Mouse (Mus musculus): Measurements from ENCODE around the gene Lrp1. TPM values are rescaled to one million over a fixed set of nuclear protein-coding genes. Genes with fewer than 3 reads are reported as not detected.

The Lrp1 gene
- total and polyA plus RNA-seq, 3 experiments: 74.0 to 83.7 (median 79.5) TPM

GRCm38 (mm10) chr10:127590256-127590655 lies 30.7 kb downstream of the Lrp1 start:
- Histone ChIP-seq H3K27me3 (ENCODE audit: control insufficient read depth, insufficient read depth, low read length) (no peaks in the 10 kb centered on the region), H3K79me2 (replicated peaks; ENCODE audit: control insufficient read depth, insufficient read depth, low read length) (no peaks in the 10 kb centered on the region), H3K4me1 (ENCODE audit: control insufficient read depth, insufficient read depth, low read length) (peaks cover 8% of the 10 kb centered on the region), H3K36me3 (ENCODE audit: control insufficient read depth, insufficient read depth, low read length) (no peaks in the 10 kb centered on the region), H3K4me3 (no peak overlapping the region), H3K9ac (ENCODE audit: low read depth, low read length) (no peak overlapping the region), H3K27ac (no peak overlapping the region)
- TF ChIP-seq POLR2A (IDR thresholded peaks at IDR 0.05; ENCODE audit: insufficient read depth, low read depth, low read length): no peak
- TF ChIP-seq CTCF (IDR thresholded peaks at IDR 0.05): no peak
- no peak for TF ChIP-seq EP300 (IDR thresholded peaks at IDR 0.05; ENCODE audit: insufficient read depth, low read depth, low read length)
- 86% methylated on average over 12 of the region's 12 CpGs for WGBS
- intact Hi-C loops (cut with DNase I): no loop called here
- no peak for DNase-seq

DNA sequence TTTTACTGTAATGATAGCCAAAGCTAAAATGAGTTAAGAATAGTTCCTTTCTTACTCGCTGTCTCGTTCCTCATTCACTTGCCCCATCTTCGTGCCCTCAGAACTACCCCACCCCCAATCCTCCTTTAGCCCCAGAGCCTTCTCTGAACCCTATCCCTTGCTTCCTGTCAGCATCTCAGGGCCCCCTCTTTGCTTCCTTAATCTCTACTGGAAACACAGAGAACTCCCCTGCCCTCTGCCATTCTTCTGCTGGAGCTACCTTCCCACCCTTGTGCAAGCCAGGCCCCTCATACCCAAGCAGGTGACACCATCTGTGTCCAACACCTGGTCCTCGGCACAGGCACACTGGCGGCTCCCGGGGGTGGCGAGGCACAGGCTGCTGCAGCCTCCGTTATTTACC lies 33.2 kb downstream of the Lrp1 start:
- 73% methylated on average over 8 of the region's 8 CpGs for WGBS
- Histone ChIP-seq H3K27ac (no peak overlapping the region), H3K79me2 (replicated peaks; ENCODE audit: control insufficient read depth, insufficient read depth, low read length) (no peaks in the 10 kb centered on the region), H3K9ac (ENCODE audit: low read depth, low read length) (no peak overlapping the region), H3K4me1 (ENCODE audit: control insufficient read depth, insufficient read depth, low read length) (peaks cover 3% of the 10 kb centered on the region; the same call in 1 of the 2 replicates), H3K36me3 (ENCODE audit: control insufficient read depth, insufficient read depth, low read length) (no peaks in the 10 kb centered on the region), H3K4me3 (no peak overlapping the region), H3K27me3 (ENCODE audit: control insufficient read depth, insufficient read depth, low read length) (no peaks in the 10 kb centered on the region)
- intact Hi-C loops (cut with DNase I): no loop called here
- TF ChIP-seq POLR2A (IDR thresholded peaks at IDR 0.05; ENCODE audit: insufficient read depth, low read depth, low read length): no peak
- no peak for TF ChIP-seq EP300 (IDR thresholded peaks at IDR 0.05; ENCODE audit: insufficient read depth, low read depth, low read length)
- no peak for TF ChIP-seq CTCF (IDR thresholded peaks at IDR 0.05)
- no peak for DNase-seq

DNA sequence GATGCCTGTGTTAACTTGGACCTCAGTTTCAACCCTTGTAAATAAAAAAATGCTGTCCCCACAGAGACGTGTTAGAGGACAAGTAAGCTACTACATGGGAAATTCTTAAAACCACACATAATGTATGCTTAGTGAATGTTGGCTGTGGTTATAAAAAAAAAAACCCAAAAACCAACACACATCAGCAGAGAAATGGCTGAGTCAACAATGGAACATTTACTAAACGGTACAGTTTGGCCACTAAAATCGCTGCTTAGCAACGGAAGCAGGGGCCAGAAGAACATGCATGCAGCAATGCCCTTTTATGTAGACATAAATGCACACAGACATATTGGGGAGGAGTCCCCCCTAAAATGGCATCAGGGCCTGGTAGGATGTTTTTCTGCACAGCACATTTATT lies 34.7 kb downstream of the Lrp1 start:
- TF ChIP-seq CTCF (IDR thresholded peaks at IDR 0.05) (no peak), POLR2A (IDR thresholded peaks at IDR 0.05; ENCODE audit: insufficient read depth, low read depth, low read length) (no peak), EP300 (IDR thresholded peaks at IDR 0.05; ENCODE audit: insufficient read depth, low read depth, low read length) (no peak)
- H3K4me3 ChIP-seq: no peak overlapping the region
- H3K4me1 ChIP-seq (ENCODE audit: control insufficient read depth, insufficient read depth, low read length): no peaks in the 10 kb centered on the region; the same call in 1 of the 2 replicates
- no peak overlapping the region for H3K27ac ChIP-seq
- DNase-seq: no peak
- H3K36me3 ChIP-seq (ENCODE audit: control insufficient read depth, insufficient read depth, low read length): no peaks in the 10 kb centered on the region
- H3K27me3 ChIP-seq (ENCODE audit: control insufficient read depth, insufficient read depth, low read length): no peaks in the 10 kb centered on the region
- no peaks in the 10 kb centered on the region for H3K79me2 ChIP-seq (replicated peaks; ENCODE audit: control insufficient read depth, insufficient read depth, low read length)
- intact Hi-C loops (cut with DNase I): no loop called here
- H3K9ac ChIP-seq (ENCODE audit: low read depth, low read length): no peak overlapping the region
- 67% methylated on average over 4 of the region's 4 CpGs for WGBS

DNA sequence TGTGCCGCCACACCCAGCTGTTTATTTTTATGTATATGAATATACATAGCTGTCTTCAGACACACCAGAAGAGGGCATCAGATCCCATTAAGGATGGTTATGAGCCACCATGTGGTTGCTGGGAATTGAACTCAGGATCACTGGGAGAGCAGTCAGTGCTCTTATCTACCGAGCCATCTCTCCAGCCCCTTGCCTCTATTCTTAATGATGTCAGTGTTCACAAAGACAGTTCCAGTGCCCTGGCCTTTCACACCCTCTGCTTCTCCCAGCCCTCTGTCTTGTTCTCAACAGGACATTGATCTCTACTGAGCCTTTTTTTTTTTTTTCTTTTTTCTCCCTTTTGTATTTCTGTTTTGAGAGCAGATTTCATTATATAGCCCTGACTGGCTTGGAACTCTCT lies 35.4 kb downstream of the Lrp1 start:
- no peaks in the 10 kb centered on the region for H3K79me2 ChIP-seq (replicated peaks; ENCODE audit: control insufficient read depth, insufficient read depth, low read length)
- no peaks in the 10 kb centered on the region for H3K27me3 ChIP-seq (ENCODE audit: control insufficient read depth, insufficient read depth, low read length)
- H3K9ac ChIP-seq (ENCODE audit: low read depth, low read length): no peak overlapping the region
- H3K4me1 ChIP-seq (ENCODE audit: control insufficient read depth, insufficient read depth, low read length): no peaks in the 10 kb centered on the region
- H3K36me3 ChIP-seq (ENCODE audit: control insufficient read depth, insufficient read depth, low read length): no peaks in the 10 kb centered on the region
- intact Hi-C loops (cut with DNase I): no loop called here
- WGBS: 87% methylated on average over 2 of the region's 2 CpGs
- TF ChIP-seq CTCF (IDR thresholded peaks at IDR 0.05): no peak
- TF ChIP-seq EP300 (IDR thresholded peaks at IDR 0.05; ENCODE audit: insufficient read depth, low read depth, low read length): no peak
- TF ChIP-seq POLR2A (IDR thresholded peaks at IDR 0.05; ENCODE audit: insufficient read depth, low read depth, low read length): no peak
- DNase-seq: no peak
- H3K27ac ChIP-seq: no peak overlapping the region
- no peak overlapping the region for H3K4me3 ChIP-seq

- intact Hi-C loops (cut with DNase I): no loop called here
- H3K36me3 ChIP-seq (ENCODE audit: control insufficient read depth, insufficient read depth, low read length): no peaks in the 10 kb centered on the region
- no peak overlapping the region for H3K9ac ChIP-seq (ENCODE audit: low read depth, low read length)
- no peaks in the 10 kb centered on the region for H3K79me2 ChIP-seq (replicated peaks; ENCODE audit: control insufficient read depth, insufficient read depth, low read length)
- no peak overlapping the region for H3K4me3 ChIP-seq
- H3K27me3 ChIP-seq (ENCODE audit: control insufficient read depth, insufficient read depth, low read length): no peaks in the 10 kb centered on the region
- no peak overlapping the region for H3K27ac ChIP-seq
- DNase-seq: no peak
- no peaks in the 10 kb centered on the region for H3K4me1 ChIP-seq (ENCODE audit: control insufficient read depth, insufficient read depth, low read length)
- TF ChIP-seq POLR2A (IDR thresholded peaks at IDR 0.05; ENCODE audit: insufficient read depth, low read depth, low read length): no peak
- TF ChIP-seq CTCF (IDR thresholded peaks at IDR 0.05): no peak
- no peak for TF ChIP-seq EP300 (IDR thresholded peaks at IDR 0.05; ENCODE audit: insufficient read depth, low read depth, low read length)
- WGBS: 81% methylated on average over 8 of the region's 8 CpGs
Observed at GRCm38 (mm10) chr10:127583649-127584048, 37.3 kb downstream of the Lrp1 start.

DNA sequence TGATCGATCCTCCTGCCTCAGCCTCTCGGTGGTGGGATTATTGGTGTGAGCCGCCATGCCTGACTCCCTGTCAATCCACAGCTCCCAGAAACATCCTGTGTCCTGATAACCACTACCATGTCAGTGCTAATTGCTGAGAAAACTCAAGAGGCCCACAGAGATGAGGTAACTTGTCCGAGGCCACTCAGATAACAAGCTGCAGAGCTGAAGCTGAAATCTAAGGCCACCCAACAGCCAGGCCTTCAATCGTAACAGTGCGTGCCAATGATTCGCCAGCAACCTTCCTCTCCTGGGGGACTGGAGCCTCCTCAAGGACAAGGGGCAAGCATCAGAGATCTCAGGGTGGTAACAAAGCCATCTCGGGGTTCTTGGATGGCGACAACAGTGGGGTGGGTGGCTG lies 39.7 kb downstream of the Lrp1 start:
- Histone ChIP-seq H3K4me1 (ENCODE audit: control insufficient read depth, insufficient read depth, low read length) (peaks cover 5% of the 10 kb centered on the region; the same call in 1 of the 2 replicates), H3K79me2 (replicated peaks; ENCODE audit: control insufficient read depth, insufficient read depth, low read length) (no peaks in the 10 kb centered on the region), H3K27ac (no peak overlapping the region), H3K4me3 (no peak overlapping the region), H3K9ac (ENCODE audit: low read depth, low read length) (no peak overlapping the region), H3K27me3 (ENCODE audit: control insufficient read depth, insufficient read depth, low read length) (no peaks in the 10 kb centered on the region), H3K36me3 (ENCODE audit: control insufficient read depth, insufficient read depth, low read length) (no peaks in the 10 kb centered on the region)
- TF ChIP-seq EP300 (IDR thresholded peaks at IDR 0.05; ENCODE audit: insufficient read depth, low read depth, low read length): no peak
- intact Hi-C loops (cut with DNase I): no loop called here
- DNase-seq: no peak
- WGBS: 83% methylated on average over 9 of the region's 9 CpGs

All from heart, adult 2 months (tissue).